9 mouse cellular contexts compared by ENCODE assay signal in the genomic region with DNA sequence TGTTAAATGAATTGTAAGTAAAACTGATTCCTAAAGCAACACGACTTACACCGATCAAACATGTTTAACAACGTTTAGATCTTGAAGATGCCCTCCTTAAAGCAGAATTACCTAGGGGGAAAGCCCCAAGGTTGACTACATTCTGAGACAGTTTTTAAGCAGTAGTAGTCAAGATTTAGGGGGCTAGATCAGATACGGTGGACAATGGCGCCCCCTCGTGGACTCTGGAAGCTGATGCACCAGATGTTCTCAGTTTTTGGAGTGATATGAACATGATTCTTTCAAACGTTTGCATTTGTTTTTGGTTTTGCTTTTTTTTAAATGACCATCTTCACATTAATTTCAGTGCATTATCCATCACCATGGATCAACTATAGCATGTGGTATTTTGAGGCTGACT. TPM values are rescaled to one million over a fixed set of nuclear protein-coding genes. Genes with fewer than 3 reads are reported as not detected.
A peak's percentile ranks its signal among the peaks of the same experiment; 100 is the strongest.
DNase-seq lines count a peak whose midpoint lies in the region; ATAC-seq lines count a peak whose summit lies in the region.
"Had no signal": no experiment of that assay in that cellular context is flagged by ENCODE, and none has a peak within 500 bp of the region (broad histone marks: within the 10 kb centered on the region; RNA-seq: fewer than 3 reads in every experiment).

No protein-coding gene starts in this region.

- no peak overlapping the region for H3K4me2 ChIP-seq in midbrain, embryonic 14.5 days (ENCODE audit: low read length)

- DNase-seq in gastrocnemius, adult 18-20 months (ENCODE audit: low spot score): peak; percentile 69
- DNase-seq in gastrocnemius, postnatal 25 days: no peak
- DNase-seq in adrenal gland, adult 8-10 months: peak; percentile 30
- DNase-seq in embryo, embryonic 10 days (ENCODE audit: low spot score): peak; percentile 77
- peak; percentile 63 to 85 for DNase-seq in heart, postnatal 10 days
- peak; percentile 71 to 73 for DNase-seq in left cerebral cortex, adult 18-20 months (ENCODE audit: low spot score in 2 of 2)
- DNase-seq in midbrain, embryonic 14.5 days: peak; percentile 88
- DNase-seq in spleen, postnatal 10 days (ENCODE audit: low spot score in 2 of 2): peak; percentile 43 to 82

- 13% methylated on average over 7 of the region's 7 CpGs for WGBS in midbrain, embryonic 14.5 days

- H3K4me1 ChIP-seq in midbrain, embryonic 14.5 days (ENCODE audit: control insufficient read depth, insufficient read depth, low read length): no peaks in the 10 kb centered on the region

- intact Hi-C loops in heart, postnatal 10 days (cut with DNase I): loop anchor here (1.0 to 10.0 kb wide), 3 partner anchors 54 to 326 kb away; a partner anchor contains a TSS

- no peaks in the 10 kb centered on the region for H3K9me3 ChIP-seq in midbrain, embryonic 14.5 days (ENCODE audit: control insufficient read depth, low read length)

- no peak overlapping the region for H3K9ac ChIP-seq in midbrain, embryonic 14.5 days (replicated peaks; ENCODE audit: low read length)

- no peak for ATAC-seq in midbrain, embryonic 14.5 days (ENCODE audit: low FRiP score, low TSS enrichment)

- H3K27me3 ChIP-seq in midbrain, embryonic 14.5 days (ENCODE audit: control insufficient read depth, insufficient read depth, low read length): no peaks in the 10 kb centered on the region

- no peak overlapping the region for H3K27ac ChIP-seq in midbrain, embryonic 14.5 days (replicated peaks; ENCODE audit: low read depth, low read length)

- H3K36me3 ChIP-seq in midbrain, embryonic 14.5 days (ENCODE audit: control insufficient read depth, insufficient read depth, low read length): no peaks in the 10 kb centered on the region

- H3K4me3 ChIP-seq in midbrain, embryonic 14.5 days (replicated peaks; ENCODE audit: low read depth, low read length): no peak overlapping the region
- H3K4me3 ChIP-seq: megakaryocyte, embryonic 14.5 days had no signal

RNA-seq across cellular contexts. Expression of a gene that starts 24.8 kb away (rescaled TPM):
- 10 to 100 TPM; 39.7 to 40.3 TPM for total RNA-seq in gastrocnemius, adult 18-20 months (2021)
- total RNA-seq in gastrocnemius, postnatal 25 days (2021): 10 to 100 TPM; 22.0 to 27.1 TPM
- 10 to 100 TPM; 13.4 to 19.0 (median 16.0) TPM for total RNA-seq in adrenal gland, adult 8-10 months (2022)
- 10 to 100 TPM; 16.6 to 16.8 TPM for total RNA-seq in heart, postnatal 10 days (2021)
- 10 to 100 TPM; 15.2 to 17.0 TPM for total RNA-seq in left cerebral cortex, adult 18-20 months (2021)
- 5.5 and 5.9 TPM in 2 replicates for polyA plus RNA-seq in midbrain, embryonic 14.5 days (2014; fragmentation: Nextera tagmentation; extraction: Ambion mirVana)

RNA-seq across cellular contexts. Expression of a gene that starts 51.8 kb away (rescaled TPM):
- total RNA-seq in gastrocnemius, adult 18-20 months (2021): 10 to 100 TPM in 1 of 2 experiments, 1 to 10 TPM in 1; 8.9 to 10.1 TPM
- 1 to 10 TPM; 4.1 to 6.0 TPM for total RNA-seq in gastrocnemius, postnatal 25 days (2021)
- 100 to 1,000 TPM in 1 of 4 experiments, 10 to 100 TPM in 3; 57.2 to 102 (median 78.0) TPM for total RNA-seq in adrenal gland, adult 8-10 months (2022)
- 1 to 10 TPM; 9.2 to 9.4 TPM for total RNA-seq in heart, postnatal 10 days (2021)
- 100 to 1,000 TPM; 197 to 201 TPM for total RNA-seq in left cerebral cortex, adult 18-20 months (2021)
- polyA plus RNA-seq in midbrain, embryonic 14.5 days (2014; fragmentation: Nextera tagmentation; extraction: Ambion mirVana): 80.2 and 82.7 TPM in 2 replicates

RNA-seq across cellular contexts. Expression of a gene that starts 58.0 kb away (rescaled TPM):
- 100 to 1,000 TPM; 109 to 117 TPM for total RNA-seq in gastrocnemius, adult 18-20 months (2021)
- total RNA-seq in gastrocnemius, postnatal 25 days (2021): 100 to 1,000 TPM; 137 to 153 TPM
- 10 to 100 TPM in 3 of 4 experiments, 1 to 10 TPM in 1; 9.6 to 20.2 (median 13.6) TPM for total RNA-seq in adrenal gland, adult 8-10 months (2022)
- 100 to 1,000 TPM; 101 to 104 TPM for total RNA-seq in heart, postnatal 10 days (2021)
- total RNA-seq in left cerebral cortex, adult 18-20 months (2021): 1 to 10 TPM; 3.7 to 4.9 TPM
- polyA plus RNA-seq in midbrain, embryonic 14.5 days (2014; fragmentation: Nextera tagmentation; extraction: Ambion mirVana): 0.28 and 0.71 TPM in 2 replicates

Comparison
In these comparisons a context has a peak if more than half of its experiments do, and no peak if none do; other contexts are left out.
1. RNA of a gene that starts 51.8 kb away (total RNA-seq): 197 to 201 TPM in left cerebral cortex, adult 18-20 months and 57.2 to 102 TPM in adrenal gland, adult 8-10 months; 8.9 to 10.1 TPM in gastrocnemius, adult 18-20 months, 9.2 to 9.4 TPM in heart, postnatal 10 days and 4.1 to 6.0 TPM in gastrocnemius, postnatal 25 days; every median in the first group is over 4 times any median in the second.
2. RNA of a gene that starts 58.0 kb away (total RNA-seq): 137 to 153 TPM in gastrocnemius, postnatal 25 days, 109 to 117 TPM in gastrocnemius, adult 18-20 months and 101 to 104 TPM in heart, postnatal 10 days; 9.6 to 20.2 TPM in adrenal gland, adult 8-10 months and 3.7 to 4.9 TPM in left cerebral cortex, adult 18-20 months; every median in the first group is over 4 times any median in the second.